Mouse (Mus musculus) G1E (cell line): ENCODE measurements around the gene Tmcc3. TPM values are rescaled to one million over a fixed set of nuclear protein-coding genes. Genes with fewer than 3 reads are reported as not detected.

ENCODE experiments used
- ATAC-seq: 2 replicates; pipeline ENCODE4 v1.8.0; 2016; ENCODE audit warnings: mild to moderate bottlenecking; ENCODE audit not compliant: insufficient number of reproducible peaks, poor library complexity, low FRiP score, severe bottlenecking; ENCODE audit errors: extremely low read depth
- DNase-seq: peaks from one replicate; pipeline ENCODE4 v3.0.0; 2012; ENCODE audit warnings: low spot score
- H3K27me3 ChIP-seq: 2 replicates; pipeline ENCODE4 v1.6.1; 2012; ENCODE audit warnings: mild to moderate bottlenecking, low read length, inconsistent platforms; ENCODE audit not compliant: insufficient read depth
- H3K36me3 ChIP-seq: replicated peaks from 2 replicates; pipeline ENCODE3; 2012; ENCODE audit warnings: mild to moderate bottlenecking, inconsistent platforms
- H3K4me1 ChIP-seq: 2 replicates; pipeline ENCODE4 v1.6.1; 2012; ENCODE audit warnings: low read depth, low read length, inconsistent platforms, mixed read lengths; ENCODE audit not compliant: insufficient read depth
- H3K4me3 ChIP-seq: 2 replicates; pipeline ENCODE4 v1.5.1; 2012; ENCODE audit warnings: low read depth, mild to moderate bottlenecking, inconsistent platforms, low read length, moderate library complexity, mixed read lengths
- H3K9me3 ChIP-seq: replicated peaks from 2 replicates; pipeline ENCODE4 v1.6.1; 2012; ENCODE audit warnings: inconsistent platforms
- CTCF ChIP-seq: IDR thresholded peaks from 2 replicates; pipeline ENCODE4 v1.5.1; 2012; ENCODE audit warnings: low read depth, low read length, inconsistent platforms, mixed read lengths
- GATA1 ChIP-seq: IDR thresholded peaks from 2 replicates; pipeline ENCODE4 v1.6.1; 2012; ENCODE audit warnings: borderline replicate concordance, low read length, inconsistent platforms, mixed read lengths
- GATA2 ChIP-seq: IDR thresholded peaks from 2 replicates; pipeline ENCODE4 v1.6.1; 2012; ENCODE audit warnings: low read depth, low read length, inconsistent platforms, borderline replicate concordance
- POLR2AphosphoS5 ChIP-seq: IDR thresholded peaks from 2 replicates; pipeline ENCODE4 v1.6.1; 2012; ENCODE audit warnings: low read depth, low read length, inconsistent platforms; ENCODE audit not compliant: insufficient replicate concordance
- TAL1 ChIP-seq: conservative IDR thresholded peaks from 2 replicates; pipeline ENCODE4 v1.6.1; 2012; ENCODE audit warnings: low read depth, low read length, inconsistent platforms, mixed read lengths
- polyA plus RNA-seq: library from polyadenylated mRNA; stranded (reverse); fragments of >175 nt; gene quantifications from 2 replicates; pipeline ENCODE4 v1.2.3, GENCODE M21; 2012
- total RNA-seq, 2 experiments: library from RNA; stranded (forward) in 1 of 2; stranded (reverse) in 1 of 2; fragments of 200-1000 nt in 1 of 2; fragments of >200 nt in 1 of 2; fragmentation: Nextera tagmentation in 1 of 2; gene quantifications; 2 replicates each; pipeline ENCODE4 v1.2.3; 2014 to 2017

Gene Tmcc3
- total and polyA plus RNA-seq, 3 experiments, result 3.3 to 15.6 (median 8.1) TPM

- ATAC-seq (no peak), DNase-seq (no peak)
- TF ChIP-seq GATA2, result no peak
- TF ChIP-seq GATA1, result no peak
- no peak for TF ChIP-seq CTCF
- no peak for TF ChIP-seq TAL1
- TF ChIP-seq POLR2AphosphoS5, result no peak
- H3K9me3 ChIP-seq, result no peaks in the 10 kb centered on the region
- H3K4me1 ChIP-seq, result peaks cover 7% of the 10 kb centered on the region
- no peak overlapping the region for H3K4me3 ChIP-seq
- no peaks in the 10 kb centered on the region for H3K36me3 ChIP-seq
- peaks cover 35% of the 10 kb centered on the region for H3K27me3 ChIP-seq
Measured at GRCm38 (mm10) chr10:94496826-94497440, 185.2 kb downstream of the Tmcc3 start.

GRCm38 (mm10) chr10:94500210-94500876 lies 188.6 kb downstream of the Tmcc3 start:
- TF ChIP-seq GATA1, result no peak
- H3K27me3 ChIP-seq, result peaks cover 15% of the 10 kb centered on the region; the same call in 1 of the 2 replicates
- H3K4me3 ChIP-seq, result no peak overlapping the region
- H3K4me1 ChIP-seq, result peaks cover 11% of the 10 kb centered on the region
- H3K36me3 ChIP-seq, result no peaks in the 10 kb centered on the region
- H3K9me3 ChIP-seq, result no peaks in the 10 kb centered on the region
- DNase-seq (no peak), ATAC-seq (no peak)

- Histone ChIP-seq H3K4me3 (no peak overlapping the region), H3K36me3 (no peaks in the 10 kb centered on the region), H3K4me1 (peaks cover 11% of the 10 kb centered on the region), H3K9me3 (no peaks in the 10 kb centered on the region), H3K27me3 (peaks cover 12% of the 10 kb centered on the region; the same call in 1 of the 2 replicates)
- DNase-seq, result no peak
- TF ChIP-seq GATA1 (no peak), POLR2AphosphoS5 (no peak), GATA2 (no peak), TAL1 (no peak), CTCF (no peak)
- ATAC-seq, result no peak
Measured at GRCm38 (mm10) chr10:94500877-94501273, 189.1 kb downstream of the Tmcc3 start.

- Histone ChIP-seq H3K4me1 (peaks cover 11% of the 10 kb centered on the region), H3K36me3 (no peaks in the 10 kb centered on the region), H3K4me3 (no peak overlapping the region), H3K27me3 (peaks cover 16% of the 10 kb centered on the region; the same call in 1 of the 2 replicates), H3K9me3 (no peaks in the 10 kb centered on the region)
- TF ChIP-seq CTCF (no peak), GATA1 (no peak), POLR2AphosphoS5 (no peak), TAL1 (no peak), GATA2 (no peak)
- ATAC-seq (peak; percentile 45), DNase-seq (no peak)
Measured at GRCm38 (mm10) chr10:94501796-94502195, 190.0 kb downstream of the Tmcc3 start.

- Histone ChIP-seq H3K27me3 (peaks cover 15% of the 10 kb centered on the region; the same call in 1 of the 2 replicates), H3K4me3 (no peak overlapping the region), H3K4me1 (peaks cover 11% of the 10 kb centered on the region), H3K9me3 (no peaks in the 10 kb centered on the region), H3K36me3 (no peaks in the 10 kb centered on the region)
- DNase-seq (no peak), ATAC-seq (no peak)
- TF ChIP-seq POLR2AphosphoS5 (no peak), CTCF (no peak), GATA2 (no peak), TAL1 (no peak), GATA1 (no peak)
Measured at GRCm38 (mm10) chr10:94505248-94505772, 193.6 kb downstream of the Tmcc3 start.

- H3K9me3 ChIP-seq, result no peaks in the 10 kb centered on the region
- no peak for ATAC-seq
- no peak for DNase-seq
- H3K36me3 ChIP-seq, result no peaks in the 10 kb centered on the region
- peaks cover 3% of the 10 kb centered on the region for H3K4me1 ChIP-seq
- H3K27me3 ChIP-seq, result peaks cover 11% of the 10 kb centered on the region; the same call in 1 of the 2 replicates
- H3K4me3 ChIP-seq, result no peak overlapping the region
- TF ChIP-seq GATA2 (no peak), TAL1 (no peak)
Measured at GRCm38 (mm10) chr10:94508863-94509262, 197.1 kb downstream of the Tmcc3 start.
